Mouse (Mus musculus) intestine, embryonic 14.5 days (tissue): ENCODE measurements around the gene Dgka. TPM values are rescaled to one million over a fixed set of nuclear protein-coding genes. Genes with fewer than 3 reads are reported as not detected.

ENCODE experiments used
- ATAC-seq: fragments of 200-750 bp; cut with Nextera tagmentation; replicated peaks from 2 replicates; pipeline ENCODE4 v1.8.0; 2017; ENCODE audit warnings: low read depth, moderate number of reproducible peaks, moderate TSS enrichment, moderate library complexity; ENCODE audit not compliant: low FRiP score, low TSS enrichment
- DNase-seq: peaks from one replicate; pipeline ENCODE4 v3.0.0-alpha.2; 2018; ENCODE audit warnings: low spot score
- H3K27ac ChIP-seq: fragments of 300-500 bp; sonication (generic); 2 replicates; pipeline ENCODE4 v1.5.1; 2014; ENCODE audit warnings: low read depth, mild to moderate bottlenecking, control low read depth
- H3K27me3 ChIP-seq: fragments of 300-500 bp; sonication (generic); replicated peaks from 2 replicates; pipeline ENCODE4 v1.6.1; 2014; ENCODE audit warnings: low read length, control low read depth; ENCODE audit not compliant: control insufficient read depth, insufficient read depth
- H3K36me3 ChIP-seq: fragments of 300-500 bp; sonication (generic); 2 replicates; pipeline ENCODE4 v1.6.1; 2014; ENCODE audit warnings: low read length, control low read depth; ENCODE audit not compliant: control insufficient read depth, insufficient read depth
- H3K4me1 ChIP-seq: fragments of 300-500 bp; sonication (generic); replicated peaks from 2 replicates; pipeline ENCODE4 v1.6.1; 2014; ENCODE audit warnings: low read length, control low read depth, mixed read lengths; ENCODE audit not compliant: control insufficient read depth, insufficient read depth
- H3K4me2 ChIP-seq: fragments of 300-500 bp; sonication (generic); 2 replicates; pipeline ENCODE4 v1.6.1; 2014; ENCODE audit warnings: low read length
- H3K4me3 ChIP-seq: fragments of 300-500 bp; sonication (generic); 2 replicates; pipeline ENCODE4 v1.5.1; 2014; ENCODE audit warnings: low read depth, low read length, control low read depth, mixed read lengths
- H3K9ac ChIP-seq: fragments of 300-500 bp; sonication (generic); 2 replicates; pipeline ENCODE4 v1.6.1; 2014; ENCODE audit warnings: mild to moderate bottlenecking, low read length
- H3K9me3 ChIP-seq: fragments of 300-500 bp; sonication (generic); 2 replicates; pipeline ENCODE4 v1.6.1; 2016; ENCODE audit warnings: low read length, control low read depth; ENCODE audit not compliant: control insufficient read depth
- WGBS: fragments of 180-500 bp; shearing (Covaris S2); extraction: QIAGEN DNeasy Blood & Tissue Kit; methylation state at CpG from one replicate; pipeline ENCODE4 v1.1.7; 2014; 5-methylcytosine and 5-hydroxymethylcytosine counted together
- polyA plus RNA-seq: library from polyadenylated mRNA; unstranded; fragments of >200 nt; fragmentation: Nextera tagmentation; extraction: Ambion mirVana; gene quantifications from 2 replicates; pipeline ENCODE4 v1.2.1, GENCODE M21; 2014

Dgka gene
- polyA plus RNA-seq, 1 experiment from 2014 or later = 5.9 TPM

- no peaks in the 10 kb centered on the region for H3K9me3 ChIP-seq
- H3K4me1 ChIP-seq = peaks cover under 1% of the 10 kb centered on the region; the same call in 1 of the 2 replicates
- 24% methylated on average over 5 of the region's 5 CpGs for WGBS
- H3K4me3 ChIP-seq = no peak overlapping the region
- ATAC-seq = no peak
- H3K36me3 ChIP-seq = no peaks in the 10 kb centered on the region
- H3K27ac ChIP-seq = no peak overlapping the region
- H3K4me2 ChIP-seq = no peak overlapping the region
- no peak for DNase-seq
- no peak overlapping the region for H3K9ac ChIP-seq
- no peaks in the 10 kb centered on the region for H3K27me3 ChIP-seq
Observed at GRCm38 (mm10) chr10:128773685-128774084, 29.0 kb upstream of the Dgka start.

- Histone ChIP-seq H3K4me1 (no peaks in the 10 kb centered on the region), H3K9me3 (no peaks in the 10 kb centered on the region), H3K36me3 (no peaks in the 10 kb centered on the region), H3K4me3 (no peak overlapping the region), H3K9ac (no peak overlapping the region), H3K27ac (no peak overlapping the region), H3K4me2 (no peak overlapping the region), H3K27me3 (no peaks in the 10 kb centered on the region)
- 80% methylated on average over 2 of the region's 2 CpGs for WGBS
- no peak for ATAC-seq
- no peak for DNase-seq
Observed at GRCm38 (mm10) chr10:128772895-128773294, 28.2 kb upstream of the Dgka start.

- Histone ChIP-seq H3K27ac (peak overlapping the region; percentile 98), H3K4me3 (peak overlapping the region; percentile 83), H3K27me3 (no peaks in the 10 kb centered on the region), H3K4me1 (peaks cover 4% of the 10 kb centered on the region), H3K36me3 (peaks cover 2% of the 10 kb centered on the region; the same call in 1 of the 2 replicates), H3K9me3 (no peaks in the 10 kb centered on the region), H3K9ac (peak overlapping the region; percentile 87), H3K4me2 (peak overlapping the region; percentile 91)
- under 1% methylated on average over 37 of the region's 37 CpGs for WGBS
- DNase-seq (peak; percentile 94), ATAC-seq (peak; percentile 83)
Observed at GRCm38 (mm10) chr10:128748252-128748864, 3.7 kb upstream of the Dgka start.

- peaks cover 2% of the 10 kb centered on the region; the same call in 1 of the 2 replicates for H3K27me3 ChIP-seq
- under 1% methylated on average over 36 of the region's 36 CpGs for WGBS
- ATAC-seq (peak; percentile 81), DNase-seq (peak; percentile 87)
- peak within 1 kb of the TSS; percentile 87 for H3K9ac ChIP-seq
- H3K36me3 ChIP-seq = no peaks in the 10 kb centered on the region
- H3K4me1 ChIP-seq = peaks cover 4% of the 10 kb centered on the region
- peak within 1 kb of the TSS; percentile 91 for H3K4me2 ChIP-seq
- H3K4me3 ChIP-seq = peak within 1 kb of the TSS; percentile 83
- no peaks in the 10 kb centered on the region for H3K9me3 ChIP-seq
- peak within 1 kb of the TSS; percentile 98 for H3K27ac ChIP-seq
Observed at GRCm38 (mm10) chr10:128747646-128748251, 3.1 kb upstream of the Dgka start, which contains the start of gene Pym1. Gene Pym1, plus strand, starts transcription at chr10:128747889.

- Histone ChIP-seq H3K4me2 (peak overlapping the region; percentile 91), H3K9ac (peak overlapping the region; percentile 87), H3K9me3 (no peaks in the 10 kb centered on the region), H3K27me3 (peaks cover 9% of the 10 kb centered on the region), H3K27ac (peak overlapping the region; percentile 98), H3K4me1 (peaks cover 4% of the 10 kb centered on the region), H3K4me3 (peak overlapping the region; percentile 83), H3K36me3 (no peaks in the 10 kb centered on the region)
- ATAC-seq = no peak
- no peak for DNase-seq
- WGBS = 40% methylated on average over 9 of the region's 9 CpGs
Observed at GRCm38 (mm10) chr10:128746972-128747645, 2.5 kb upstream of the Dgka start.

- H3K4me2 ChIP-seq = no peak overlapping the region
- 92% methylated on average over 10 of the region's 10 CpGs for WGBS
- H3K36me3 ChIP-seq = no peaks in the 10 kb centered on the region
- no peak overlapping the region for H3K4me3 ChIP-seq
- peaks cover 4% of the 10 kb centered on the region for H3K4me1 ChIP-seq
- DNase-seq (no peak), ATAC-seq (no peak)
- H3K9ac ChIP-seq = no peak overlapping the region
- no peak overlapping the region for H3K27ac ChIP-seq
- no peaks in the 10 kb centered on the region for H3K9me3 ChIP-seq
- H3K27me3 ChIP-seq = peaks cover 10% of the 10 kb centered on the region
Observed at GRCm38 (mm10) chr10:128745946-128746613, 1.4 kb upstream of the Dgka start.

- Histone ChIP-seq H3K9ac (peak overlapping the region; percentile 63), H3K9me3 (no peaks in the 10 kb centered on the region), H3K27me3 (peaks cover 10% of the 10 kb centered on the region), H3K4me1 (no peaks in the 10 kb centered on the region; the same call in none of the 2 replicates), H3K36me3 (no peaks in the 10 kb centered on the region), H3K27ac (no peak overlapping the region), H3K4me2 (peak overlapping the region; percentile 96), H3K4me3 (peak overlapping the region; percentile 62)
- ATAC-seq = no peak
- DNase-seq = peak; percentile 64
- WGBS = 33% methylated on average over 8 of the region's 8 CpGs
Observed at GRCm38 (mm10) chr10:128744211-128744610, 444 bp downstream of the Dgka start.

- 0 out of 2 replicates have a peak, but pooled peaks have one; percentile 29 for ATAC-seq
- under 1% methylated on average over 30 of the region's 37 CpGs for WGBS
Observed at GRCm38 (mm10) chr10:128743791-128744191, 864 bp downstream of the Dgka start.

More at GRCm38 (mm10) chr10:128743791-128744191, 864 bp downstream of the Dgka start:
- Histone ChIP-seq H3K9me3 (no peaks in the 10 kb centered on the region), H3K4me2 (peak overlapping the region; percentile 96), H3K27me3 (peaks cover 10% of the 10 kb centered on the region), H3K9ac (peak overlapping the region; percentile 63), H3K4me1 (no peaks in the 10 kb centered on the region; the same call in none of the 2 replicates), H3K27ac (no peak overlapping the region), H3K36me3 (no peaks in the 10 kb centered on the region), H3K4me3 (peak overlapping the region; percentile 62)
- peak; percentile 85 for DNase-seq
